Mouse (Mus musculus): ENCODE measurements at regions not wholly inside any gene's neighbourhood (a gene's known extent, or its start where the extent isn't known, plus 50 kb on each side); places are given as distances from the start of the nearest gene placed in this dataset.

DNA sequence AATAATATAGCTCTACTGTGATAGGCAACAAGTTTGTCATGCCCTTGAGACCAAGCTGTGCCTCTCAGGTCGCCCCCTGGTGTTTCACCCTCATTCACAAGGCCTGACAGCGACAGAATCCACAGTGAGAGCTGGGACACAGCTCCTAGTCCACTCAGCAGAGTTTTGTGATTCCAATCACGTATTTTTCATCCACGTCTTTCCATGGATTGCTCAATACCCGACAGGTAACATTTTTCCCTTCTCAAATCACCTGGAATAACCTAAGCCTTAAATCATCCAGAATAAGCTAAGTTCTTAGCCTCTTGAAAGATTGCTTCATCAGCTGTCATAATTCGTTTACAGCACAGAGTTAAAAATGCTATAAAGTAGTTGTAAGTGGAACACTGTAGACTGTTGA lies 211.3 kb downstream of the Ccdc91 start:
- DNase-seq: peak; percentile 25

DNA sequence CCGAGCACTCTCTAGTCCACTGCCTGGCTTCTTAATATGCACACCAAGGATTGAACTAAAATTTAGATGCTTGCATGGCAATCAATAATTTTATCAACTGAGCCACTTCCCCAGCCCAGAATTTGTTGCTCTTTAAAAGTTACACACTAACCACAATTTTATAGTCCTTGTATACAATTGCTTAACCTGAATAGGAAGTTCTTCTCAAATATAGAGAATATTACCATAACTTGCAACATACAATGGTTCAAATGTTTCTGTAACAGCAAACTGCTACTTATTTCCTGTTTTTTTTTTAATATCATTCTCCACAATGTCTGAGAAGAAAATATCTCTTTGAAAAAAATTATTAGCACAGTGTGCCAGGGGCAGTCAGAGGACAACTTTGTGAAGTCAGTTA lies 222.6 kb downstream of the Ccdc91 start:
- no peak for DNase-seq

DNA sequence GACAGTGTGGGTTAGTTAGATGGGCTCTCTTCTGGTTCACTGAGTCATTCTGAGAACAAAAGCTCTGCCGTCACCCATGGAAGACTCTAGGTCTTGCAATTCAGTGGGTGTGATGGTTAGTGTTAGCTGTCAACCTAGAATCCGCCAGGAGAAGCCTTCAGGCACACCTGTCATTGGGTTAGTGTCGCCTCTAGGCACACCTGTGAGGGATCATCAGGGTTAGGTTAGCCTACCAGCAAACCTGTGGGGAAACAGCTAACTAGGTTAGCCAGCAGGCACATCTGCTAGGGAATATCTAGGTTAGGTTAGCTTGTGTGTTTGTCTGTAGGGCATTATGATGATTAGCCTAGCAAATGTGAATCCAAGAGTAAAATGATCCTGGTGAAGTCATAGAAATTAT lies 223.8 kb downstream of the Ccdc91 start:
- no peak for DNase-seq

DNA sequence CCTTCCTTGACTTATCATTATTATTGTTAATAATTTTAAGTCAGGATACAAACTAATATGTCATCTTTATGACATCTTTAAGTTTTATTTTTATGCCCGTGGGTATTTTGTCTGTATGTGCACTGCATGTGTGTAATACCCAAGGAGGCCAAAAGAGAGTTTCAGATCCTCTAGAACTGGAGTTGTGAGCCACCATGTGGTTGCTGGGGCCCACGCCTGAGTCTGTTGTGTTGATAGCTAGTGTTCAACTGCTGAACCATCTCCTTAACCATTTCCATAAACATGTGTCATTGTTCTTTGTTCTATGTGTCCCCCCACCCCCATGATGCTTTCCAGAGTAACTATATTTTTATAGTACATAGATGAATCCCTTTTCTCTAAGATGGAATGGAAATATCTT lies 225.0 kb downstream of the Ccdc91 start:
- no peak for DNase-seq

DNA sequence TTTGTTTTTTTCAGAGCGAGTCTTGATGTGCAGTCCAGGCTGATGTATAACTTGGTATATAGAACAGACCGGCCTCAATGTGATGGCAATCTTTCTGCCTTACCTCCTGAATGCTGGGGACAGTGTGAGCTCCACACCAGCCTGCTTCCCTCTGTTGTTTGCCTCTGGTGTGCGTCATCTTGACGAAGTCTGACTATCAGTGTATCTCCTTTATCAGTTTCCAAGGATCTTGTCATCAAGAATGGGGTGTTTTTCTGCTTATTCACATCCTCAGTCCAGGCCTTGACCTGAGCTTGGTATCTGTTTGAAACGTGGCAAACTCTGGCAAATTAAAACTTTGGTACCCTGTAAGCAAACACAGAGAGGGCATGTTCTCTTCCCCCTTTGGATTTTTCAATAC lies 226.3 kb downstream of the Ccdc91 start:
- DNase-seq: no peak

DNA sequence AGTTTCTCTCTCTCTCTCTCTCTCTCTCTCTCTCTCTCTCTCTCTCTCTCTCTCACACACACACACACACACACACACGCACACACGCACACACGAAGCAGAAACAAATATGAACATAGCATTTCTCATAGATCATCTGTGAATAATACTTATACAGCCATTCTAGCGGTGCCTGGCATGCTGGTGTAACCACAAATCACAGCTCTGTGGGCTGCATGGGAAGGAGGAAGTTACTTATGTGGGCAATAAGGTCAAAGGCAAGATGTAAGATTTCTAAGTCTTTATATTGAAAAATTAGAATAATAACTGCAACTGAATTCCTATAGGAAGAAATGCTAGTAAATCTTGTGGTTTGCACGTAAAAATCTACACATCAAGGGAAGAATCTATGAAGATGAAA lies 228.7 kb downstream of the Ccdc91 start:
- no peak for DNase-seq

DNA sequence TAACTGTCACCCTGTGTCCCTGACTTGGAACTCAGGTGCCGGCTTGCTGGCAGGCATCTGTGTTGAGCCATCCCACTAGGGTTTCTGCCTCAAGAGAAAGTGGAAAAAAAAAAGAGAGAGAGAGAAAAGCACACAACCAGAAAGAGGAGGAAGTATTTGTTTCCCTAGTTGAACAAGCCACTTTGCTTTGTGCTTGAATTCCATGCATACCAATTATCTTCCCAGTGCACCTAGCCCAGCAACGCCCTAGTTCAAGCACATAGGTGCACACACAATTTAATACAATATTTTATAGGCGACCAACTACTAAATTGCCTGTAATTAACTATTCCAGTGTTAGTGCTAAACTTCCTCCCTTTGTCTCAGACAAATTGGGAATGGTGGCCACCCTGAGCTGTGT lies 230.3 kb downstream of the Ccdc91 start:
- DNase-seq: peak; percentile 17

DNA sequence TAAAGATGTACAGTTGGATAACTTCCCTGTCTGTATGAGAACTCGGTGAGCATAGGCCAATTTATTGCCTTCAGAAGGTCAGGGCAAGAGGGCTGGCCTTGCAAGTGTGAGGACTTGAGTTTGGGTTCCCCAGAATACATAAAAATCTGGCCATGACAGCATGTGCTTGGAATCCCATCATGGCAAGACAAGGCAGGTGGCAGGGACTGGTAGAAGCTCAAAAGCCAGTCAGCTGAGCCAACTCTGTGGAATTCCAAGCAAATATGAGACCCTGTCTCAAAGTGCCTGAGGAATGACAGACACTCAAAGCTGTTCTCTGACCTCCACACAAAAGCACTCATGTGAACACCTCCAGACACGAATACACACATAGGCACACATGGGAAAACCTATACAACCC lies 231.1 kb downstream of the Ccdc91 start:
- no peak for DNase-seq

DNA sequence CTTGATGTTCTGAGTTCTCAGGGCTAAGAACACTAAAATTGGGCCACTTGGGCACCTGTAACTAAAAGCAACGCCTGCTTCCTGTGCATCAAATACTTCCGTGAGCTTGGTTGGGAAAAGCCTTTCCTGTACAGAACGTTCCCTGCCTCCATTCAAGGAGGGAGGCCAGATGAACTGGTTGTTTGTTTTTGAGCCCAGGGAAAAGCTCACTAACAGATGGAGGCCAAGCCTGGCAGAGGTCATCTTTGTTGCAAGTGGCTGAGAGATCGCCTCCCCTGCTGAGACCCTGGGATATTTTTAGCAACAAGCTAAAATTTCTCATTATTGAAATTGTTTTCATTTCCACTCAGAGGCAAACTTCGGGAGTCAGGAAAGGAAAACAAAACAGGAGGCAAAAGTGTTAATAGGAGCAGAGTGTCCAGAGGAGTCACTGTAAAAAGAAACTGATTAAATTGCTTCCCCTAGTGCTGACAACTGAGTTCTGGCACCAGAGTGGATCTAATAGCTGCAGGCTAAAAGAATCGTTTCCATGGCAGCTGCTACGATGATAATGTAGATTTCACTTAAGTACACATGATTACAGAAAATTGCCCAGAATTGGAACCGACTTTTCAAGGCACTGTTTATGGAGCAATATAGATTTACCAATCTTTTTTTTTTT lies 242.6 kb downstream of the Ccdc91 start:
- DNase-seq: peak; percentile 41

DNA sequence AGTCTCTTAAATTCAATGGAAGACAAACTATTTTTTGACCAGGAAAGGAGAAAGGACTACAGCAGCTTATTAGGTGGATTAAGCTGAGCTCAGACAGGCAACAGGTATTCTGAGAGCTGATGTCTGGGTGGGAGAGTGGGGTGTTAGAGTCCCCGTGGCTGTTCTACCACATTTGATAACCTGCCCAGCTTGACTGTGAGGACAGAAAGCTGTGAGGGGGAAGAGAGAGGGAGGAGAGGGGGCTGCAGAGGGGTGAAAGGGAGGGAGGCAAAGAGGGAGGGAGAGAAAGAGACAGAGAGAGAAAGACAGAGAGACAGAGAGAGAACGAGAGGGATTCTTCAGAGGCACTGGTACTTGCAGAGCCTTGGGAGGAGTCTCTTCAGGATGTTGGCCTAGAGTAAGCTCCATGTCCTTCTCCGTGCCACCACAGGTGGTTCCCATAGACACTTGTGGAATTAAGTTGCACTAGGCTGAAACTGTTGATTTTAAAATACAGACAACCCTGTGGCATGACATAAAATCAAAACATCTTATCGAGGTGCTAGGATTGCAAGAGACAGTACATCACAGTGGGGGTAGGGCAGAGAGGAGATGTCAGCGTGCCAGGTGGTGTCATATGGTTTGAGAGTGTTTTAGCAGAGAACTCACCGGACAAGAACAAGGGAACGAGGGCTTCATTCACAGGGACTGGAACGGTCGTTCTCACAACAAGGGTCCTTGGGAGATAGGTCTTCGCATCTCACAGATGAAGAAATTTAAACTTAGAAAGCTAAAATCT lies 243.3 kb downstream of the Ccdc91 start:
- no peak for DNase-seq

DNA sequence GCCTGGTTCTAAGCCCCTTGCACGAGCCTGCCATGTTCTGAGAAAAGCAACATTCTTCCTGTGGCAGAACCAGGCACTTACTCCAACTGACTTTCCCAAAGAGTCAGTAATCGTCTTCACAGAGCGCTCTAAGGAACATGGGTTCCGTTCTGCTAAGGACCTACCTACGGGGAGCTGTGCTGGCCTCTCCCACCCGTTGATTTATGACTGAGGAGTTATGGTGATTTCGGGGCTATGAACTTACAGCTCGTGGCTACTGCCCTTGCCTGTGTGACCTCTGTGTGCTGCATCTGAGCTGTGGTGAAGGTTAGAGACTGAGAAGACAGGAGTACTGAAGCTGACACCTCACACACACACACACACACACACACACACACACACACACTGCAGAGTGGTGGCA lies 243.9 kb downstream of the Ccdc91 start:
- no peak for DNase-seq

DNA sequence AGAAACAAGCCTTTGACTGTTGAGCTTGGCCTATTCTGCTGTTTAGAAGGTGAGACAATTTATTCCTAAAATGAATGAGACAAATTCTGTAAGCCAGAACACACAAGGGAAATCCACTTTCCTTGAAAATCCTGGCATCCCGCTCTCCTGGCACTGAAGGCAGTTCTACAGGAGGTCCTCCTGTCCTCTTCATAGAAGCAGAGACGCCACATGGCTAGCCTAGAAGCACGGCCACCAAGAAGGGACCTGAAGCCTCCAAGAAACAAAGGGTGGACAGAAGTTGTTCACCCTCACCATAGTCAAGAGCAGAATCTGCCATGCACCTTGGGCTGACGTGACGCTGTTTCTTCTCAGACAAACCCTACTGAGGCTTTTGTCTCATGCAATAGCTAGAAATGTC lies 247.7 kb downstream of the Ccdc91 start:
- no peak for DNase-seq

DNA sequence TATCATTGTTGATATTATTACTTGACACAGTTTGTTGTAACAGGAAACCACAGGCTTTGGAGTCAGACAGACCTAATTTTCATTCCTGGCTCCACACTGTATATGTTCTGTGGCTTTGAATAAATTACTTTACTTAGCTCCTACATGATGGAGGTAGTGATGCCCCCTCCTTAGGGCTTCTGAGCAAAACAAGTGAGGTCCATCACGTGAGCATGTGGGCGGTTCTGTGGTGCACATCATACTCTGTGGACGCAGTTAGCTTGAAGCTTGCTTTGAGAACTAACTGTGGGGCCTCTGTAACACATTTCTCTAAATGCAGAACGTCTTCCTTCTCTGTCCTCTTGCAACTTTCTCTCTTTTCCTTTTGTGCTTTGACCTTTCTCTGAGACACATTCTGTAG lies 251.4 kb downstream of the Ccdc91 start:
- DNase-seq: no peak

DNA sequence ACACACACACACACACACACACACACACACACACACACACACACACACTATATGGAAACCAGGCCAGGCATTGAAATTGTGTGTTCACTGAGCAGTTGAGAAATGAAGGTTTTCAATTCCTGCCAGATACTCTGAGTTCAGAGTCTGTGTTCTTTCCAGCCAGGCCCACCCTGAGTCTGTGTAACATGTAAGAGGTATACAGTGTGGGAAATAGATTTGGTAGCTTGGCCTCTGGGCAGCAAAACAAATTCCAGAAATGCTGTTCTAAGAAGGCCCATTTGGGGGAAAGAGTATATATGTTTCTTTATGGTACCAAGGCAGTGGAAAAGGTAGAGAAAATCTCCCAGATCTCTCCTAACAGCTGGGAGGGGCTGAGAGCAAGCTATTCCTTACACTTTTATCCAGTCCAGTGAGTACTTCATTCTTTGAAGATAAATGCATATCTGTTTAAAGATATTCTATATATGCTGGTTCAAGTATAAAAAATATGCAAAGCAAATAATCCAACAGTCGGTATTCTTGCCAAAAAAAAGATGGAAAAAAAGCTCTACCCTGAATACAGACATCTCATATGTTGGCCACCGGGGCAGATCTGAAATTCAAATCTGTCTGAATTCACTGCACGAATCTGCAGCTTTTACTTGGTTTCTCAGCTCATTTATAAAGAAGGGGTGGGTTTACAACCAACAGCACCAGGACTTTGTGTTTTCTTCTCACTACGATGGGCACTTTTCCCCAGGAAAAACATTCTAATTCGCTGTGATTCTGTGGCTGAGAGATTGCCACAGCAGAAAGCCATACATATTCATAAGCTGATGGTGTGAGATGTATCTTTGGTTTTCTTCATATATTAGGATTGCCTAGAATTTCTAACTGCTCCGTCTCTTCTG lies 252.3 kb downstream of the Ccdc91 start:
- DNase-seq: no peak

DNA sequence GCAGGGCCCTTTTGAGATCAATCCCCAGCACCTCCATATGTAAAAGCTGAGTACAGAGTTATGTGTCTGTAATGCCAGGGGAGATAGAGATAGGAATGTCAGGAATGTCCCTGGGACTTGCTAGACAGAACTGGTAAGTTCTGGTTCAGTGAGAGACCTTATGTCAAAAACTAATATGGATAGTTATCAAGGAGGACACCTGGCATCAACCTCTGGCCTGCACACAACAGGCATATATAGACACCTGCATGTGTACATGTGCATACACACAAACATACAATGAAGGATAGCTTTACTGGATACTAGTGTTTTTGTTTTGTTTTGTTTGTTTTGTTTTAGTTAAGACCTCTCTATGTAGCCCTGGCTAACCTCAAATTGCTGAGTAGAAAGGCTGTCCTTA lies 254.1 kb downstream of the Ccdc91 start:
- DNase-seq: no peak

DNA sequence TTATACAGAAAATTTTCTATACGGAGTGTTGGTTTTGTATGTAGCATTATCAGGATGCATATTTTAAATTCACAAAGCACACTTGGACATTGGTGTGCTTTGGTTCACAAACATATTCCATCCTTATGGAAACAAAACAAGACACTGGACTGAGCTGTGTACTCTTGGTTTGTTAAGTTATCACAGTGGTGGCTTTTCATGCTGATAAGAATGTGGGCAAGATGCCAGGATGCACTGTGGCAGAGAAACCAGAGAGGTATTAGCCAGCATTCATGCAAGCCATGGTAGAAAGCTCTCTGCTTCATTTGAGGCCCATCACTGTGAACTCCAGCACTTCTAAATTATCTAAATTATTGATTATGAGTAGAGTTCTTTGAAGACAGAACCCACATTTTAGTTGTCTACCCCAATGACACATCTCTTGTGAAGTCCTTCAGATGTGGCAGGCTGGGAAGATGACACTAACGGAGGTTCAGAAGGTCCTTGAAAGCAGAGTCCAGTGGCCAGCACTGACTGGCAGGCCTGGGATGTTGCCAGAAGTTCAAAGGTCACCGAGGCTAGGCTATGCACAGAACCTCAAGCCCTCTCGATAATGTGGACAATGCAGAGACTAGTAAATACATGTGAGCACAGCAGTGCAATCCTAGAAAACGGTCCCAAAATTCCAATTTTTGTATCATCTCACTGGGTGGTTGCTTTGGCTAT lies 263.1 kb downstream of the Ccdc91 start:
- no peak for DNase-seq

DNA sequence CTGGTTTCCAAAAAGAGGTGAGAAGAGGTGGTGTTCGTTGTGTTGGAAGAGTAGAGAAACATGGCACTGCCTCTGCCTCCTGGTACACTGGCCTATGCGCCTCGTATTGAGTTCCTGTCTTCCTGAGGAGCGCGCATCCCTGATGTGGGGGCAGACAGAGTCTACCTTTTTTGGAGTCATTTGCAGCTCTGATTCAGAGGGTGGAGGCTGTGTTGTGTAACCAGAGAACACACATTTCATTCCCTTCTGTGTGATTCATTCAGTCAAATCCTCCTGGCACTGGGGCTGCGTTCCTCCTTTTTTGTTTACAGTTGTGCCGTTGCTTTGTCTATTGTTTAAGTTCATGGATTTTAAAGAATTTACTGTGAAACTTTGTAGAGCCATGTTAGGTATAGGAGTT lies 265.8 kb downstream of the Ccdc91 start:
- no peak for DNase-seq

DNA sequence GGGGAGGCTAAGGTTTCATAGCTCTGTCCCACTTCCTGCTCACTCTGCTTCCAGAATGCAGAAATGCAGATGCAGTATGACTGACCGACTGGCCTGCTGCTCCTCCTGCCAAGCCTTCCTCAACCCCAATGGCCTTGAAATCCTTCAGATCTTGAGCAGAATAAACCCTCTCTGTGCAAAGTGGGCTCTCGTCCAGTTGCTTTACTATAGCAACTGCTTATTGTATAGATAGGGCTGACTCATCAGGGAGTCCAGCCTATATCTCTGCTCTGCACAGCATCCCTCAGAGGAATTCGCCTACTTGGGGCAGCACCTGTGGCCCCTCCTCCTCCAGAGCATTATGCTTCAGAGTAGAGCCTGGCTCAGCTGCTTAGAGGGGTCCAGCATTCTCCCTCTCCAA lies 268.5 kb downstream of the Ccdc91 start:
- no peak for DNase-seq

DNA sequence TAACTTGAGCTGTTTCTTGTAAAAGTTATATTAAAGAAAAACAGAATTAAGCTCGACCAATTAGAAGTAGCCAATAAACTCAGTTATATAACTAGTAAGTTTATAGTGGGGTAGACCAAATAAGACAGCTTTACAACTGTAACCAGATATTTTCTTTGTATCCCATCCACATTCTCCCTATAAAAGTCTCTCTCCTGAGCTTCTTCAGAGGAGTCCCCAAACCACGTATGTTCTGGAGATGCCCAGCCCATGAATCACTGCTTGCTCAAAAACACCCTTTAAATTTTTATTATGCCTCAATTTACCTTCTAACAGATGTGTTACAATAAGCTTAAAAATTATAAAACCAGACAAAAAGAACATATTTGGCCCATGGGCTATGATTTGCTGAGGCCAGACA lies 270.1 kb downstream of the Ccdc91 start:
- DNase-seq: no peak

DNA sequence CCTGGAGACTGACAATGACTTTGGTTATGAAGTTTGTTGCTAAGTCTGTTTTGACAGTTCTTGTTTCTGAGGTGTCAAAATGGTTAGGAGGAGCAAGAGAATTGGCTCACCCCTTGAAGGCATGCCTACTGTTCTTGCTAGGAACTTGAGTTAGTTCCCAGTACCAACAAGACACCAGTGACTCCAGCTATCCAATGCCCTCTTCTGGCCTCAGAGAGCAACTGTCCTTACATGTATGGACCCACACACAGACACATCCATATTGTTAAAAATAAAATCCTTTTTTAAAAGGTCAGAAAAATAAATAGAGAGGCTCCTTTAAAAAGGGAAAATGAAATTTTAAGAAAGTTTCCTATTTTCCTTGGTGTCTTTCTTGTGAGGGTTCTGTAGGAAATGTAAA lies 272.3 kb downstream of the Ccdc91 start:
- DNase-seq: peak; percentile 10

DNA sequence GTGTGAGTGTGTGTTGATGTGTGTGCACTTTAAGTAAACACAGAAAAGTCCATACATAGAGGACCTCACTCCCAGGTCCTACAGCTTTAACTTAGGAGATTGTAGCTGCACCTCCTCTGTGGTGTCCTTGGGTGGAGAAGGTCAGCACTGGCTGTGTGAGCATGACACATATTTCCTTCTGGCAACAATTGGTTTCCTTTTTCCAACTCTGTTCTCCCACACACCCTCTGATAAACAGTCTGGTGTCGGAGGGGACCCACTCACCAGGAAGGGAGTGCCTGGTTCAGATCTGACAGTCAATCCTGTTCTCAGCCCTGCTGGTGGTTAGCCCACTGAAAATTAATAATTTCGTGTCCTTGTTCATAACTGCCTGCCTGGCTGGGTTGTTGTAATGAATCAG lies 276.7 kb downstream of the Ccdc91 start:
- peak; percentile 60 for DNase-seq

DNA sequence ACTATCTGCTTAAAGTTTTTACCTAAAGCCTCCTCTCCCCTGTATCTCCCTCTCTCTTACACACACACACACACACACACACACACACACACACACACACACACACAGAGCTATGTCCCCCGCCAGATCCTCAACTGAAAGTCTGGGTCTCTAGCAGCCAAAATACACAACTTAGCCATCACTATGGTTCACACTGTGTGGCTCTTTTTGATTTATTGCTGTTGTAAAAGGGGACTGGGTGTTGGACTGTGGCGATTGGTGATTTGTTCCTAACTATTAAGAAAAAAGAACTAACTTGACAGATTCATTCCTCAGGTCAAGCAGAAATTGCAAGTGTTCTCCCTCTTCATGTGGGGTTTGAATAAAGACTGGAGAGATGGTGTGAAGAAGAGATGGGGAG lies 278.2 kb downstream of the Ccdc91 start:
- DNase-seq: no peak

Measured in lung, postnatal 36 days (tissue).